Mouse (Mus musculus) heart, adult 18-20 months (tissue): ENCODE data around the gene Cul5. TPM values are rescaled to one million over a fixed set of nuclear protein-coding genes. Genes with fewer than 3 reads are reported as not detected.
A peak's percentile ranks its signal among the peaks of the same experiment; 100 is the strongest.

Source experiments
- DNase-seq, 2 experiments: peaks; one replicate each; pipeline ENCODE4 v3.0.0; 2021 to 2022; ENCODE audit warnings: mixed read lengths in 1 of 2
- total RNA-seq, 2 experiments: library from RNA; stranded (reverse); gene quantifications; 2 replicates each; pipeline ENCODE4 v1.2.3; 2021

Cul5 gene
- total RNA-seq, 2 experiments from 2014 or later, result 48.4 to 48.6 TPM

- no peak for DNase-seq
Observed at GRCm38 (mm10) chr9:53607816-53608215, 62.0 kb downstream of the Cul5 start.

GRCm38 (mm10) chr9:53607192-53607591 is 62.6 kb downstream of the Cul5 start:
- DNase-seq, result no peak

GRCm38 (mm10) chr9:53604954-53605353 is 64.9 kb downstream of the Cul5 start:
- no peak for DNase-seq

GRCm38 (mm10) chr9:53603849-53604248 is 66.0 kb downstream of the Cul5 start:
- no peak for DNase-seq

GRCm38 (mm10) chr9:53603384-53603783 is 66.4 kb downstream of the Cul5 start:
- DNase-seq, result peak in 1 of 2 experiments; percentile 21

- peak; percentile 34 to 68 for DNase-seq
Observed at GRCm38 (mm10) chr9:53601541-53601940, 68.3 kb downstream of the Cul5 start.

- no peak for DNase-seq
Observed at GRCm38 (mm10) chr9:53598631-53599030, 71.2 kb downstream of the Cul5 start.

- DNase-seq, result no peak
Observed at GRCm38 (mm10) chr9:53596971-53597600, 72.7 kb downstream of the Cul5 start.

GRCm38 (mm10) chr9:53594764-53595163 is 75.0 kb downstream of the Cul5 start:
- peak; percentile 62 to 87 for DNase-seq

GRCm38 (mm10) chr9:53581870-53582269 is 87.9 kb downstream of the Cul5 start:
- no peak for DNase-seq

GRCm38 (mm10) chr9:53575721-53576120 is 94.1 kb downstream of the Cul5 start:
- DNase-seq, result no peak

GRCm38 (mm10) chr9:53572516-53573307 is 97.1 kb downstream of the Cul5 start:
- DNase-seq, result peak; percentile 34 to 55

- no peak for DNase-seq
Observed at GRCm38 (mm10) chr9:53570662-53571061, 99.2 kb downstream of the Cul5 start.

Other genes starting within 250 kb of the Cul5 start
- 10 to 100 TPM in 1 of 2 experiments, 1 to 10 TPM in 1; 9.7 to 11.4 TPM for gene Atm, start 133.3 kb downstream of the Cul5 start, total RNA-seq
- gene Npat, start 133.0 kb downstream of the Cul5 start, total RNA-seq, result 1 to 10 TPM; 5.1 to 5.3 TPM
- 100 to 1,000 TPM; 340 to 351 TPM for gene Acat1, start 59.6 kb downstream of the Cul5 start, total RNA-seq
- under 1 TPM; 0.23 to 0.25 TPM for gene Rab39, start 36.2 kb upstream of the Cul5 start, total RNA-seq
- gene Slc35f2, start 101.5 kb upstream of the Cul5 start, total RNA-seq, result under 1 TPM in 1 of 2 experiments, not detected in 1; 0.15 TPM
- 10 to 100 TPM; 81.9 to 86.0 TPM for gene Sln, start 180.2 kb upstream of the Cul5 start, total RNA-seq